Mouse (Mus musculus) brain, embryonic 14.5 days (tissue): ENCODE measurements around the gene Barhl2.

ENCODE experiments used
- CTCF ChIP-seq: fragments of 200-500 bp; IDR thresholded peaks from 2 replicates; pipeline ENCODE4 v1.5.1; 2012; ENCODE audit warnings: inconsistent platforms, mild to moderate bottlenecking, moderate library complexity, borderline replicate concordance; ENCODE audit not compliant: insufficient read depth, insufficient read length; ENCODE audit errors: extremely low read depth
- POLR2A ChIP-seq: fragments of 200-500 bp; IDR thresholded peaks from 2 replicates; pipeline ENCODE4 v1.6.1; 2012; ENCODE audit warnings: mild to moderate bottlenecking, inconsistent platforms, borderline replicate concordance; ENCODE audit not compliant: poor library complexity, insufficient read depth, insufficient read length, severe bottlenecking; ENCODE audit errors: extremely low read depth

GRCm38 (mm10) chr5:106454411-106455105 lies 3.4 kb downstream of the Barhl2 start:
- TF ChIP-seq POLR2A (no peak), CTCF (no peak)
